ENCODE assay signal across 8 mouse cellular contexts in genomic region chr2:71873474-71874322, GRCm38 (mm10). TPM values are rescaled to one million over a fixed set of nuclear protein-coding genes. Genes with fewer than 3 reads are reported as not detected.
DNase-seq lines count a peak whose midpoint lies in the region; ATAC-seq and TF ChIP-seq lines count a peak whose summit lies in the region.

No protein-coding gene starts in this region.

- peaks cover 12% of the 10 kb centered on the region for H3K36me3 ChIP-seq in limb, embryonic 14.5 days (ENCODE audit: control insufficient read depth, insufficient read depth, low read length)
- H3K36me3 ChIP-seq in midbrain, embryonic 16.5 days (ENCODE audit: control insufficient read depth, insufficient read depth, low read length), result no peaks in the 10 kb centered on the region

- TF ChIP-seq POLR2A in limb, embryonic 14.5 days (IDR thresholded peaks at IDR 0.05; ENCODE audit: borderline replicate concordance, extremely low read depth, insufficient read depth, insufficient read length), result no peak

- DNase-seq in lung, adult 18-20 months, result peak; percentile 62 to 64
- DNase-seq in lung, postnatal 4 days, result no peak
- DNase-seq in frontal cortex, postnatal 36 days (ENCODE audit: low spot score in 2 of 2), result peak; percentile 27 to 35
- DNase-seq in limb, embryonic 14.5 days (ENCODE audit: low spot score), result peak; percentile 9
- DNase-seq in thymus, postnatal 10 days (ENCODE audit: low spot score in 2 of 2), result peak; percentile 59 to 76

- 4% methylated on average over 49 of the region's 51 CpGs for WGBS in limb, embryonic 14.5 days
- WGBS in midbrain, embryonic 16.5 days, result 4% methylated on average over 51 of the region's 51 CpGs

- peak overlapping the region; percentile 58 for H3K27ac ChIP-seq in brown adipose tissue, adult 24 weeks (replicated peaks; ENCODE audit: low read depth, low read length)
- H3K27ac ChIP-seq in limb, embryonic 14.5 days (replicated peaks; ENCODE audit: low read depth, low read length), result peak overlapping the region; percentile 96
- peak overlapping the region; percentile 85 for H3K27ac ChIP-seq in midbrain, embryonic 16.5 days (ENCODE audit: low read length)

- peak overlapping the region; percentile 89 for H3K4me2 ChIP-seq in limb, embryonic 14.5 days (replicated peaks; ENCODE audit: low read depth, low read length, severe bottlenecking)
- peak overlapping the region; percentile 88 for H3K4me2 ChIP-seq in midbrain, embryonic 16.5 days (ENCODE audit: low read length)

- peaks cover 2% of the 10 kb centered on the region; the same call in 1 of the 2 replicates for H3K4me1 ChIP-seq in brown adipose tissue, adult 24 weeks (ENCODE audit: control insufficient read depth, insufficient read depth, insufficient read length, low read length)
- peaks cover 6% of the 10 kb centered on the region for H3K4me1 ChIP-seq in limb, embryonic 14.5 days (ENCODE audit: control insufficient read depth, insufficient read depth, low read length)
- H3K4me1 ChIP-seq in midbrain, embryonic 16.5 days (ENCODE audit: control insufficient read depth, insufficient read depth, low read length), result peaks cover 5% of the 10 kb centered on the region; the same call in 1 of the 2 replicates

- peak overlapping the region; percentile 74 for H3K4me3 ChIP-seq in brown adipose tissue, adult 24 weeks (ENCODE audit: insufficient read depth, low read depth, low read length)
- peak overlapping the region; percentile 90 for H3K4me3 ChIP-seq in limb, embryonic 14.5 days (replicated peaks; ENCODE audit: low read length)
- H3K4me3 ChIP-seq in midbrain, embryonic 16.5 days (ENCODE audit: low read depth, low read length), result peak overlapping the region; percentile 82

- H3K9me3 ChIP-seq in limb, embryonic 14.5 days (ENCODE audit: control insufficient read depth, low read length), result no peaks in the 10 kb centered on the region
- no peaks in the 10 kb centered on the region for H3K9me3 ChIP-seq in midbrain, embryonic 16.5 days (replicated peaks; ENCODE audit: control insufficient read depth, low read length, poor library complexity, severe bottlenecking)

- no peaks in the 10 kb centered on the region for H3K27me3 ChIP-seq in limb, embryonic 14.5 days (ENCODE audit: control insufficient read depth, insufficient read depth, low read length)
- no peaks in the 10 kb centered on the region for H3K27me3 ChIP-seq in midbrain, embryonic 16.5 days (ENCODE audit: control insufficient read depth, insufficient read depth, low read depth, low read length)

- peak overlapping the region; percentile 88 for H3K9ac ChIP-seq in limb, embryonic 14.5 days (ENCODE audit: low read depth, low read length, severe bottlenecking)
- peak overlapping the region; percentile 77 for H3K9ac ChIP-seq in midbrain, embryonic 16.5 days (ENCODE audit: low read depth, low read length)

- ATAC-seq in inflammation-experienced regulatory T-cells, adult 6 months, result peak; percentile 57
- ATAC-seq in limb, embryonic 14.5 days (ENCODE audit: low FRiP score, low read depth), result peak; percentile 63
- ATAC-seq in midbrain, embryonic 16.5 days, result peak; percentile 44; the same call in 1 of the 2 replicates

RNA-seq across cellular contexts. Expression of gene Pdk1, which starts 0.7 kb away (rescaled TPM):
- polyA plus RNA-seq in brown adipose tissue, adult 24 weeks (2012; ENCODE audit: insufficient read depth, insufficient read length, missing spikeins), result 76.5 and 93.5 TPM in 2 replicates
- polyA plus RNA-seq in inflammation-experienced regulatory T-cells, adult 6 months (2017; shearing (Covaris generic)), result 10 to 100 TPM; 13.5 to 36.2 (median 20.6) TPM
- polyA plus RNA-seq in limb, embryonic 14.5 days (2012; rRNA removed), result 42.3 and 46.0 TPM in 2 replicates
- polyA plus RNA-seq in limb, embryonic 14.5 days (2014; fragmentation: Nextera tagmentation; extraction: Ambion mirVana), result 73.5 and 80.6 TPM in 2 replicates
- 23.9 and 27.7 TPM in 2 replicates for polyA plus RNA-seq in midbrain, embryonic 16.5 days (2015; fragmentation: Nextera tagmentation; extraction: Ambion mirVana)

Comparison
In these comparisons a context has a peak if more than half of its experiments do, and no peak if none do; other contexts are left out.
1. DNase-seq: peak in lung, adult 18-20 months (2 of 2), frontal cortex, postnatal 36 days (2 of 2), limb, embryonic 14.5 days (single experiment) and thymus, postnatal 10 days (2 of 2); none in lung, postnatal 4 days (0 of 2).
2. Peak in every context shown above with its lines, with median percentiles within 50 percentile points of each other: H3K27ac ChIP-seq, H3K4me3 ChIP-seq and ATAC-seq.